Mouse (Mus musculus) C2C12 (cell line): Measurements from ENCODE around the gene Suclg2. TPM values are rescaled to one million over a fixed set of nuclear protein-coding genes. Genes with fewer than 3 reads are reported as not detected.

ENCODE experiments used
- H3K27me3 ChIP-seq: one replicate; pipeline ENCODE4 v1.6.1; 2011; ENCODE audit not compliant: control insufficient read depth, insufficient read depth, insufficient read length
- H3K36me3 ChIP-seq: one replicate; pipeline ENCODE4 v1.6.1; 2011; ENCODE audit not compliant: control insufficient read depth, insufficient read depth
- H3K4me3 ChIP-seq: one replicate; pipeline ENCODE4 v1.5.1; 2011; ENCODE audit warnings: mild to moderate bottlenecking, control low read depth; ENCODE audit not compliant: poor library complexity, insufficient read depth, severe bottlenecking
- H3K79me2 ChIP-seq: one replicate; pipeline ENCODE4 v1.6.1; 2011; ENCODE audit not compliant: control insufficient read depth, insufficient read depth
- H3K79me3 ChIP-seq: one replicate; pipeline ENCODE4 v1.6.1; 2011; ENCODE audit warnings: low read depth, control low read depth
- H3ac ChIP-seq: one replicate; pipeline ENCODE3; 2011; ENCODE audit warnings: low read depth; ENCODE audit not compliant: control insufficient read depth, insufficient read length
- CEBPB ChIP-seq: IDR thresholded peaks from one replicate; pipeline ENCODE4 v1.6.1; 2011; ENCODE audit warnings: low read depth, mild to moderate bottlenecking, control low read depth, moderate library complexity
- CTCF ChIP-seq: IDR thresholded peaks from one replicate; pipeline ENCODE4 v1.5.1; 2011; ENCODE audit not compliant: control insufficient read depth, insufficient read depth, insufficient read length
- FOSL1 ChIP-seq: IDR thresholded peaks from one replicate; pipeline ENCODE4 v1.8.0; 2011; ENCODE audit warnings: mild to moderate bottlenecking, low read length; ENCODE audit not compliant: poor library complexity, insufficient read depth, severe bottlenecking
- MAX ChIP-seq: IDR thresholded peaks from one replicate; pipeline ENCODE4 v1.6.1; 2011; ENCODE audit warnings: mild to moderate bottlenecking, control low read depth
- MYOD1 ChIP-seq: IDR thresholded peaks from one replicate; pipeline ENCODE4 v1.6.1; 2011; ENCODE audit warnings: low read depth; ENCODE audit not compliant: control insufficient read depth, insufficient read length
- MYOG ChIP-seq: IDR thresholded peaks from one replicate; pipeline ENCODE4 v1.6.1; 2011; ENCODE audit not compliant: control insufficient read depth, insufficient read length; ENCODE audit errors: extremely low read depth
- USF1 ChIP-seq: IDR thresholded peaks from one replicate; pipeline ENCODE4 v1.6.1; 2011; ENCODE audit warnings: low read depth, mild to moderate bottlenecking, control low read depth, moderate library complexity
- polyA plus RNA-seq: library from polyadenylated mRNA; unstranded; fragments of >200 nt; fragmentation: generic; extraction: Trizol; gene quantifications from one replicate; pipeline ENCODE4 v1.2.1, GENCODE M21; 2012; ENCODE audit warnings: missing spikeins

The Suclg2 gene
- polyA plus RNA-seq, 1 experiment: 23.2 TPM

DNA sequence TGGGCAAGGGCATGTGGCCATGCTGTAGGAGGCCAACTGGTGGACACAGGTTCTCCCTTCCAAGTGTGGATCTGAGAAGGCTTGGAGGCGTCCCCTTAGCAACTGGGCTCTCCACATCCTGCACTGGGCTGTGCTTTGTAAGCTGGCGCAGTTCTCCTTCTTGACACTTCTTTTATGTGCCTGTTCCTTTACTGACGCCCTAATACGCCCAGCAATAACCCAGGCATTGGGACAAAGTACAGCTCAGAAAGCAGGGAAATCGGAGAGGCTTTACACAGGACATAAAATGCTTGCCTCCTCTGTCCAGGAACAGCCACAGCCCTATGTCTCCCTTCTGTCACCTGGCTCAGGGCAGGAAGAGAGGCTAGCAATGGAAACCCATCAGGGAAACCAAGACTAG is 9.5 kb downstream of the Suclg2 start:
- TF ChIP-seq FOSL1 (no peak), CTCF (no peak), MAX (no peak), CEBPB (no peak)
- no peak overlapping the region for H3ac ChIP-seq
- no peaks in the 10 kb centered on the region for H3K36me3 ChIP-seq

DNA sequence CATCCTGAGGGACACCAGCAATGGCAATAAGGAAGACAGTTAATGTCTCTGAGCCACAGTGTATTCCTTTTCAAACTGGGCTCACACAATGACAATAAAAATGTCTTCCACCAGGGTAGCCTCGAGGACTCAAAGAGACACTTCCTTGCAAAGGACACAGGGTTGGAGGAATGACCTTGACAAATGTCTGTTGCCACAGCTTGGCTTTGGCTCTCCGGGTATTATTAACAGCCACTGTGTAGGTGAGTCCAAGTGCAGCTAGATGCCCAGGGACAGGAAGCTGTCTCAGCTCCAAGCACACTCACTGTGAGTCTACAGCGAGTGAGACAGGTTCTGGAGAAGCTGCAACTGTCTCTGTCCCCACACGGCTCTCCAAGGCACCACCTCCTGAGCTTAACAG is 14.0 kb downstream of the Suclg2 start:
- H3K79me3 ChIP-seq: peaks cover 8% of the 10 kb centered on the region
- TF ChIP-seq CEBPB (no peak), MAX (no peak), CTCF (no peak)
- no peaks in the 10 kb centered on the region for H3K36me3 ChIP-seq
- no peak overlapping the region for H3ac ChIP-seq
- H3K4me3 ChIP-seq: no peak overlapping the region
- H3K79me2 ChIP-seq: peaks cover 19% of the 10 kb centered on the region
- H3K27me3 ChIP-seq: no peaks in the 10 kb centered on the region

More for the DNA sequence above, 9.5 kb downstream of the Suclg2 start:
- H3K4me3 ChIP-seq: no peak overlapping the region
- H3K79me3 ChIP-seq: peaks cover 17% of the 10 kb centered on the region
- H3K79me2 ChIP-seq: peaks cover 49% of the 10 kb centered on the region
- no peaks in the 10 kb centered on the region for H3K27me3 ChIP-seq

DNA sequence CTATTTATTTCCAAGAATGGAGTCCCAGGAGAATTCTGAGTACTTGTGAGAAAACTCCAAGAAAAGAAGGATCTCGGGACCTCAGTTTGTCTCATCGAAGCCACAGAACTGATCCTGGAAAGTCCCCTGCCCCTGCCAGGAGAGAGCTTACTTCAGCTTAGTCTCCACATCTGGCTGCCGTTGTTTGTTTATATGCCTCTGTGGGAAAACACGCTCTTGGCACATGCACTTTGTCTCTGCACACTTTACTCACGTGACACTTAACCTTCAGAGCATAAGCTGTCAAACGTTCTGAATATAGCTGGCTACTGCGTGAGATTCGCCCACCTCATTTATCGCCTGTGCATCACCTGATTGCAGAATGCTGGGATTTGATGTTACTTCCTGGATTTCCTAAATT is 16.4 kb downstream of the Suclg2 start:
- TF ChIP-seq MAX (no peak), CTCF (no peak), MYOG (no peak), USF1 (no peak), MYOD1 (no peak), CEBPB (no peak), FOSL1 (no peak)
- no peaks in the 10 kb centered on the region for H3K36me3 ChIP-seq
- H3K79me2 ChIP-seq: peaks cover 29% of the 10 kb centered on the region
- no peaks in the 10 kb centered on the region for H3K27me3 ChIP-seq
- H3K79me3 ChIP-seq: peaks cover 1% of the 10 kb centered on the region
- H3ac ChIP-seq: no peak overlapping the region
- no peak overlapping the region for H3K4me3 ChIP-seq

DNA sequence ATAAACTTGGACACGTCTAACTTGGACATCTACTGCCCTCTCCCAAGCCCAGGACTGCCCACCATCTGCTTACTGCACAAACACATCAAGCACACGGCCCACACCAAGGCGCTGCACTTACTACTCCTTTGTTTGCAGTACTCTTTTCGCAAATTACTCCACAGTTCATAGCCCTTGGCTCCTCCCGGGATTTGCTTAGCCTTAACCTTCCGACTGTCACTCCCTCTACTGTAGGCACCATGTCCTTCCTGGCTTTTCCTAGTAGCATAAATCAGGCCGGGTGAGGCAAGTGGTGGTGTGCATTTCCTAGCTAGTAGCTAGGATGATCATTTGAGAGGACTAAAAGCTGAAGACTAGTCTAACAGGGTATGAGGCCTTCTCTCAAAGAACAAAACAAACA is 16.8 kb downstream of the Suclg2 start:
- Histone ChIP-seq H3K4me3 (no peak overlapping the region), H3K27me3 (no peaks in the 10 kb centered on the region), H3K79me3 (peaks cover 1% of the 10 kb centered on the region), H3K79me2 (peaks cover 29% of the 10 kb centered on the region), H3K36me3 (no peaks in the 10 kb centered on the region), H3ac (no peak overlapping the region)
- TF ChIP-seq MAX (no peak), MYOD1 (no peak), CEBPB (no peak), USF1 (no peak), CTCF (no peak), FOSL1 (no peak), MYOG (no peak)

DNA sequence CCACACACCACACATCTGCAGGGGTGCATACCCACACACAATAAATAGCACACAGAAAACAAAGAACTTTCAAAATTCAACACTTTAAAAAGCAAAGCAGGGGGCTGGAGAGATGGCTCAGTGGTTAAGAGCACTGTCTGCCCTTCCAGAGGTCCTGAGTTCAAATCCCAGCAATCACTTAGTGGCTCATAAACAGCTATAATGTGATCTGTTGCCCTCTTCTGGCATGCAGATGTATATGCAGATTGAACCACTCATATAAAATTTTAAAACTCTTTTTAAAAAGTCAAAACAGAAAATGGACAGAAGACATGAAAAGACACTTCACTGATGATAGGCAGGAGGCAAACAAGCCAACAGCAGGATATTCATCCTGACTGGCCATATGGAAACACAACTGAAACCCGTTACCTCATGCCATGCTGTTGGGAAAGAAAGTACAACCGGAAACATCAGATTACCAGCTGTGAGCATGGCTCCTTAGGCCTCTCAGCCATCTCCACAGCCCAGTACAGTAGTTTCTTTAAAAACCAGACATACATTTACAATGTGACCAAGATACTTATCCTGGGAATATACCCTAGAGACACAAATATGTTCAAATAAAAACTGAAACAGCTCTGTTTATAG is 17.5 kb downstream of the Suclg2 start:
- no peak overlapping the region for H3ac ChIP-seq
- no peaks in the 10 kb centered on the region for H3K36me3 ChIP-seq
- no peak for TF ChIP-seq FOSL1
- no peak for TF ChIP-seq CTCF
- TF ChIP-seq CEBPB: no peak
- TF ChIP-seq MYOG: no peak
- no peak for TF ChIP-seq MAX
- TF ChIP-seq MYOD1: no peak
- TF ChIP-seq USF1: no peak
- H3K79me2 ChIP-seq: peaks cover 29% of the 10 kb centered on the region
- no peak overlapping the region for H3K4me3 ChIP-seq
- no peaks in the 10 kb centered on the region for H3K27me3 ChIP-seq
- peaks cover 1% of the 10 kb centered on the region for H3K79me3 ChIP-seq

DNA sequence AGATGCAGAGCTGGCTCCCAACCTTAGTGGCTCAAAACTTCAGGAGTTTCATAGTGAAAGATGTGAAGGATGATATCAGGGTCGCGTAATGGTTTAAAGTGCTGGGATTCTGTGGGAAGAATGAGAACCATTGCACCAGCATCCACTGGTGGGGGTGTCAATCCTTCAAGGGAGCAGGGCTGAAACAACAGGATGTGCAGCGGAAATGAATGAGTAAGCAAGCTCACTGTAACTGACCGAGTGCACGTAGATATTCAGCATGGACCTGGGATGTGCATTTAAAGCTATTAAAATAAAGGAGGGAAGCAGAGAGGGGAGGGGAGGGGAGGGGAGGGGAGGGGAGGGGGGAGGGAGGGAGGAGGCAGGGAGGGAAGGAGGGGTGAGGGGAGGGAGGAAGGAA is 18.4 kb downstream of the Suclg2 start:
- Histone ChIP-seq H3K27me3 (no peaks in the 10 kb centered on the region), H3K79me3 (peaks cover 2% of the 10 kb centered on the region), H3K4me3 (no peak overlapping the region), H3K36me3 (no peaks in the 10 kb centered on the region), H3K79me2 (peaks cover 33% of the 10 kb centered on the region), H3ac (no peak overlapping the region)
- TF ChIP-seq MYOD1 (no peak), MYOG (no peak), FOSL1 (no peak), USF1 (no peak), CEBPB (no peak), CTCF (no peak), MAX (no peak)
